Mouse (Mus musculus) liver, postnatal 0 days (tissue): ENCODE data around the gene Habp2. TPM values are rescaled to one million over a fixed set of nuclear protein-coding genes. Genes with fewer than 3 reads are reported as not detected.
"Not testable (repeated sequence)": the region's sequence is repeated elsewhere in the genome, so short reads cannot be mapped to it uniquely, and the experiment has no call there.

ENCODE experiments used
- ATAC-seq: fragments of 200-750 bp; cut with Nextera tagmentation; 2 replicates; pipeline ENCODE4 v1.8.0; 2017; ENCODE audit warnings: mild to moderate bottlenecking, moderate library complexity
- DNase-seq: peaks from one replicate; pipeline ENCODE4 v3.0.0-alpha.2; 2016
- H3K27ac ChIP-seq: fragments of 300-500 bp; sonication (generic); 2 replicates; pipeline ENCODE4 v1.5.1; 2014; ENCODE audit warnings: antibody characterized with exemption, moderate library complexity, mild to moderate bottlenecking, low read depth
- H3K27me3 ChIP-seq: fragments of 300-500 bp; sonication (generic); 2 replicates; pipeline ENCODE4 v1.6.1; 2014; ENCODE audit warnings: low read length, control low read depth, mixed read lengths; ENCODE audit not compliant: insufficient read depth
- H3K36me3 ChIP-seq: fragments of 300-500 bp; sonication (generic); replicated peaks from 2 replicates; pipeline ENCODE4 v1.6.1; 2014; ENCODE audit warnings: mild to moderate bottlenecking, control low read depth, low read length, moderate library complexity, mixed read lengths; ENCODE audit not compliant: insufficient read depth
- H3K4me1 ChIP-seq: fragments of 300-500 bp; sonication (generic); 2 replicates; pipeline ENCODE4 v1.6.1; 2014; ENCODE audit warnings: antibody characterized with exemption, mild to moderate bottlenecking, control low read depth; ENCODE audit not compliant: insufficient read depth
- H3K4me2 ChIP-seq: fragments of 300-500 bp; sonication (generic); 2 replicates; pipeline ENCODE4 v1.6.1; 2014; ENCODE audit warnings: low read depth, mild to moderate bottlenecking, low read length, moderate library complexity, mixed read lengths
- H3K4me3 ChIP-seq: fragments of 300-500 bp; sonication (generic); 2 replicates; pipeline ENCODE4 v1.5.1; 2014; ENCODE audit warnings: low read depth, low read length
- H3K9ac ChIP-seq: fragments of 300-500 bp; sonication (generic); replicated peaks from 2 replicates; pipeline ENCODE4 v1.6.1; 2014; ENCODE audit warnings: mild to moderate bottlenecking, moderate library complexity
- H3K9me3 ChIP-seq: fragments of 300-500 bp; sonication (generic); 2 replicates; pipeline ENCODE4 v1.6.1; 2016; ENCODE audit warnings: mild to moderate bottlenecking, control low read depth, low read length, mixed read lengths
- CTCF ChIP-seq: sonication (generic); IDR thresholded peaks from 2 replicates; pipeline ENCODE4 v1.5.1; 2016; ENCODE audit warnings: antibody characterized with exemption, low read depth
- EP300 ChIP-seq: IDR thresholded peaks from 2 replicates; pipeline ENCODE4 v1.6.1; 2016; ENCODE audit warnings: antibody characterized with exemption, low read depth, mild to moderate bottlenecking
- WGBS: fragments of 180-500 bp; shearing (Covaris S2); extraction: QIAGEN DNeasy Blood & Tissue Kit; methylation state at CpG from one replicate; pipeline ENCODE4 v1.1.7; 2014; ENCODE audit not compliant: insufficient replicate concordance; 5-methylcytosine and 5-hydroxymethylcytosine counted together
- polyA plus RNA-seq: library from polyadenylated mRNA; unstranded; fragments of >200 nt; fragmentation: Nextera tagmentation; extraction: Ambion mirVana; gene quantifications from 2 replicates; pipeline ENCODE4 v1.2.1, GENCODE M21; 2015

Habp2 gene
- polyA plus RNA-seq, 1 experiment from 2014 or later = 48.4 TPM

DNA sequence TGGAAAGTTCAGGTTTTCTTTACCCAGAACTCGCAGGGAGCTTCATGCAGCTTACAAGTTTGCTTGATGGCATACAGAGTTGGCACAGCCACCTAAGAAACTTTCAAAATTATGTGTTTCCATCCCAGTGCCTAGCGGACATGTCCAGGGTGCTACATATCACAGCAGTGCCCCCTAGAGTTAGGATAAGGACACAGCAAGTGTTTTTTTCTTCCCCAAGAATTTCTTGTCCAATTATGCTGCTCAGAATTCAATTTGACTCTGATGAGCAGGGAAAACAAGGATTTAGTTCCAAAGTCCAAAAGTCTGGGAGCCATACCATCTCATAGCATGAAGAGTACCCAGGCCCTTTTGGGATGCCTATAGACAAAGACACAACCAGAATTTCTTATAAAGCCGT lies 59.1 kb downstream of the Habp2 start:
- Histone ChIP-seq H3K4me2 (no peak overlapping the region), H3K4me3 (no peak overlapping the region), H3K36me3 (no peaks in the 10 kb centered on the region), H3K27me3 (0 out of 2 replicates have a peak, but pooled peaks cover 3% of the 10 kb centered on the region), H3K9ac (no peak overlapping the region), H3K27ac (no peak overlapping the region), H3K9me3 (no peaks in the 10 kb centered on the region), H3K4me1 (no peaks in the 10 kb centered on the region; the same call in 1 of the 2 replicates)
- WGBS = 59% methylated on average over 3 of the region's 3 CpGs
- TF ChIP-seq EP300 (no peak), CTCF (peak; percentile 66)
- DNase-seq (no peak), ATAC-seq (no peak)

GRCm38 (mm10) chr19:56346750-56347149 lies 59.8 kb downstream of the Habp2 start:
- no peak for TF ChIP-seq CTCF
- TF ChIP-seq EP300 = no peak
- H3K9me3 ChIP-seq = no peaks in the 10 kb centered on the region
- no peak overlapping the region for H3K4me3 ChIP-seq
- no peak for ATAC-seq
- H3K27ac ChIP-seq = no peak overlapping the region
- H3K4me1 ChIP-seq = no peaks in the 10 kb centered on the region; the same call in 1 of the 2 replicates
- no peak overlapping the region for H3K9ac ChIP-seq
- 51% methylated on average over 13 of the region's 13 CpGs for WGBS
- H3K4me2 ChIP-seq = no peak overlapping the region
- H3K36me3 ChIP-seq = no peaks in the 10 kb centered on the region
- no peak for DNase-seq
- 0 out of 2 replicates have a peak, but pooled peaks cover 3% of the 10 kb centered on the region for H3K27me3 ChIP-seq

DNA sequence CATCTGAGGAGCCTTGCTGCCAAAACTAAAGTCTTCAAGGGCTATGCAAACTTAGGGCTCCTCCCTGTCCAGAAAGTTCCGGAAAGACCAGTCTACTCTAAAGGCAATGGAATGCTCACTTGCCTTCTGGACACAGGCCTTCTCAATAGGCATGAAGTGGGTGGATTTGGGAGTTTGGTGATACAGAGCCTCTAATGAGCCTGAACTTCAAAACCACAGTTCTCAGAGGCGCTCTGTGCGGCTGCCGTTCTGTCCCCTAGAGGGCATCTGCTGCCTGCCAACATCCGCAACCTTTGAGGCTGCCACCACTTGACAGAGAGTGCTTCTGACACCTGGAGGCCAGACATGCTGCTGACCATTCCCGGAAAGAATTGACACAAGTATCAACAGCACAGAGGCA lies 62.4 kb downstream of the Habp2 start:
- WGBS = 36% methylated on average over 6 of the region's 6 CpGs
- TF ChIP-seq EP300 (no peak), CTCF (peak; percentile 63)

GRCm38 (mm10) chr19:56353689-56354088 lies 66.8 kb downstream of the Habp2 start:
- no peak overlapping the region for H3K27ac ChIP-seq
- H3K4me1 ChIP-seq = no peaks in the 10 kb centered on the region; the same call in 1 of the 2 replicates
- no peaks in the 10 kb centered on the region for H3K36me3 ChIP-seq
- no peak for TF ChIP-seq EP300
- TF ChIP-seq CTCF = no peak
- ATAC-seq (no peak), DNase-seq (no peak)
- H3K9ac ChIP-seq = no peak overlapping the region
- H3K4me2 ChIP-seq = no peak overlapping the region
- H3K4me3 ChIP-seq = no peak overlapping the region
- no peaks in the 10 kb centered on the region for H3K27me3 ChIP-seq
- H3K9me3 ChIP-seq = 0 out of 2 replicates have a peak, but pooled peaks cover 3% of the 10 kb centered on the region
- 78% methylated on average over 10 of the region's 10 CpGs for WGBS

More for the DNA sequence above, 62.4 kb downstream of the Habp2 start:
- Histone ChIP-seq H3K36me3 (no peaks in the 10 kb centered on the region), H3K4me3 (no peak overlapping the region), H3K27ac (no peak overlapping the region), H3K9me3 (0 out of 2 replicates have a peak, but pooled peaks cover 3% of the 10 kb centered on the region), H3K4me1 (no peaks in the 10 kb centered on the region; the same call in 1 of the 2 replicates), H3K27me3 (0 out of 2 replicates have a peak, but pooled peaks cover 3% of the 10 kb centered on the region), H3K4me2 (no peak overlapping the region), H3K9ac (no peak overlapping the region)
- DNase-seq (peak; percentile 28), ATAC-seq (no peak)

DNA sequence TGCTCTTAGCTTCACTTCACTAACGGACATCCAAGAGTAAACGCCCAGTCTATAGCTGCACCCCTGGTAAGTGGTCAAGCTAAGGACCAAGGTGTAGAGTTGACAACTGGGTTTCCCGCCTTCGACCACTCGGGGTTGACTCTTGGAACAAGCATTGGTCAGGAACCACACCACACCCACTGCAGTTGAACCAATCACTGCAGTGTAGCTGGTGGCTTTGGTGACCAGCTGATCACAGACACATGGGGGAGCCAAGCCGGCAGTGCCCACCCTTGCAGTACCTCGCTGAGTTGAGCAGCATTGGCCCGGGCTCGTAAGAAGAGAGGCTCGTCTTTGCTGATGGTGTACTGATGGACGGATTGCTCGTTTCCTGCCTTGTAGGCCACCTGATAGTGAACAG lies 68.3 kb downstream of the Habp2 start:
- ATAC-seq = no peak

GRCm38 (mm10) chr19:56356480-56357373 lies 69.8 kb downstream of the Habp2 start:
- TF ChIP-seq CTCF (peak; percentile 93), EP300 (no peak)

More for the DNA sequence above, 68.3 kb downstream of the Habp2 start:
- no peaks in the 10 kb centered on the region for H3K36me3 ChIP-seq
- H3K27ac ChIP-seq = no peak overlapping the region
- no peak overlapping the region for H3K4me2 ChIP-seq
- H3K27me3 ChIP-seq = no peaks in the 10 kb centered on the region
- no peak overlapping the region for H3K4me3 ChIP-seq
- no peaks in the 10 kb centered on the region for H3K4me1 ChIP-seq
- no peak for DNase-seq
- 0 out of 2 replicates have a peak, but pooled peaks cover 3% of the 10 kb centered on the region for H3K9me3 ChIP-seq
- no peak overlapping the region for H3K9ac ChIP-seq
- WGBS = 73% methylated on average over 12 of the region's 12 CpGs
- TF ChIP-seq EP300 = no peak
- no peak for TF ChIP-seq CTCF

GRCm38 (mm10) chr19:56357374-56357708 lies 70.4 kb downstream of the Habp2 start:
- H3K4me1 ChIP-seq, H3K27me3 ChIP-seq, DNase-seq, H3K9ac ChIP-seq, H3K27ac ChIP-seq, H3K9me3 ChIP-seq, H3K4me3 ChIP-seq, H3K36me3 ChIP-seq, ATAC-seq: not testable (repeated sequence)
- 0 out of 2 replicates have a peak overlapping the region, but pooled peaks have one; percentile 42 for H3K4me2 ChIP-seq
- 70% methylated on average over 2 of the region's 2 CpGs for WGBS

More at GRCm38 (mm10) chr19:56356480-56357373, 69.8 kb downstream of the Habp2 start:
- Histone ChIP-seq H3K27ac (no peak overlapping the region), H3K9me3 (0 out of 2 replicates have a peak, but pooled peaks cover 3% of the 10 kb centered on the region), H3K9ac (no peak overlapping the region), H3K36me3 (no peaks in the 10 kb centered on the region), H3K4me2 (peak overlapping the region; percentile 42), H3K4me3 (no peak overlapping the region), H3K4me1 (no peaks in the 10 kb centered on the region), H3K27me3 (no peaks in the 10 kb centered on the region)
- 37% methylated on average over 17 of the region's 17 CpGs for WGBS
- DNase-seq (peak; percentile 88), ATAC-seq (peak; percentile 23; the same call in 1 of the 2 replicates)
